Mouse (Mus musculus) thymus, adult 18-20 months (tissue): ENCODE data around the gene Edc4.
"Not testable (repeated sequence)": the region's sequence is repeated elsewhere in the genome, so short reads cannot be mapped to it uniquely, and the experiment has no call there.

Source experiments
- DNase-seq, 2 experiments: peaks; one replicate each; pipeline ENCODE4 v3.0.0; 2022; ENCODE audit warnings: mixed read lengths in 2 of 2

Edc4 gene

DNA sequence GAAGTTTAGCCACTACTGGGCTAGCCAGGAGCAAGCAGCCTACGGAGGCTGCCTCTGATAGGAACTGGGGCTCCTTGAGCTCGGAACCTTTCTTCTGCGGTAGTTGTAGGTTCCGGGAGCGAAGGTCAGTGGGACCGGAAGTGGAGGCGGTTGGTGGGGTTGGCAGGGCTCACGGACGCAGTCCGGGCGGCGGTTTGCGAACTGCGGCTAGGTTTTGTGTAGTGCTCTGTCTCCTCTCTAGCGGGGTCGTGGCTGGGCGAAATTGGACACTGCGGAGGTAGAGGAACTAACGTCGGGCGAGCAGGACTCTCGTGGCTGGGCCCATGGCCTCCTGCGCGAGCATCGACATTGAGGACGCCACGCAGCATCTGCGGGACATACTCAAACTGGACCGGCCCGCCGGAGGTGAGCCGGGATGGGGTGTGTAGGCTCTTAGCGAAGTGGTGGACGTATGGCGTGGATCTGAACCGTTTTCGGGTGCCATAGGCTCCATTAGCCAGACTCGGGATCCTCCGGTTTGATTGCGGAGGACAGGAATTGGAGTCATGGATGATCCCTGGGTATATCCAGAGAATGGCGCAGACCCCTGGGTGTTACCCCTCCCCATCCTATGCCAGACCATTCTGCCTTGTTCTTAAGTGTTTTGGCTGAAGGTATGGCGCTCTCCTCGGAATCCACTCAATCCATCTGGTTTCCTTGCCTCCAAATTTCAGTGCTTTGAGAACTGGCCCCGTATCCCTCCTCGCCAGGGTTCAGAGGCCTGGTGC is at the start of gene Edc4:
TSS of gene Edc4 (plus strand) at position 128 of the 767 bp plus-strand sequence.
- peak; percentile 55 to 70 for DNase-seq

DNA sequence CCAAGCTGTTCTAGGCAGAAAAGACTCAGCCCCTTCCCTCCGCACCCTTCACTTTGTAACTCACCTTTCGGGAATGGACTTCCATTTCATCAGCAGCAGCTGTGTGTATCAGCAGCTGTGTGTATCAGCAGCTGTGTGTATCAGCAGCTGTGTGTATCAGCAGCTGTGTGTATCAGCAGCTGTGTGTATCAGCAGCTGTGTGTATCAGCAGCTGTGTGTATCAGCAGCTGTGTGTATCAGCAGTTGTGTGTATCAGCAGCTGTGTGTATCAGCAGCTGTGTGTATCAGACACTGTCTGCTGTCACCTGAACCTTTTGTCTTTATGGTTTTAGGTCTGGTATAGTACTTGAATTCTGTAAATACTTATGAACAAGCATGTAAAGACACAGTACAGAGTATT is 46.9 kb upstream of the Edc4 start:
- not testable (repeated sequence) for DNase-seq

DNA sequence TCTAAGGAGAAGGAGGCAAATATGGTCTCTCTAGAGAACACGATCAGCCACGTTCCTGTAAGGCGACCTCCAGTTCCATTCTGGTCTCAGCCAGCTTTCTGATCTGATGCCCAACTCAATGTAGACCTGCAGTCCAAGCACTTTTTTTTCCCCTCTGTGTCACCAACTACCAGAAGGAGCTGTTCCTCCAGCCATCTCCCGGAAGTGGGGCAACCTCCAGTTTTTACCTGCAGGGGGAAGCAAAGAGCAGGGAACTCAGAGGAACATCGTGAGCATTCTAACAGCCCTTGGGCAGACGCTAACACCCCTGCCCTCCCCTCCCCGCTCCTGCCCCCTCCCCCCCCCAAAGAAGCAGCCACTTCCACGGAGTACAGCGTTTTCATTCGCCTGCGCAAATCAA is 45.4 kb upstream of the Edc4 start:
- DNase-seq = peak; percentile 69 to 76

DNA sequence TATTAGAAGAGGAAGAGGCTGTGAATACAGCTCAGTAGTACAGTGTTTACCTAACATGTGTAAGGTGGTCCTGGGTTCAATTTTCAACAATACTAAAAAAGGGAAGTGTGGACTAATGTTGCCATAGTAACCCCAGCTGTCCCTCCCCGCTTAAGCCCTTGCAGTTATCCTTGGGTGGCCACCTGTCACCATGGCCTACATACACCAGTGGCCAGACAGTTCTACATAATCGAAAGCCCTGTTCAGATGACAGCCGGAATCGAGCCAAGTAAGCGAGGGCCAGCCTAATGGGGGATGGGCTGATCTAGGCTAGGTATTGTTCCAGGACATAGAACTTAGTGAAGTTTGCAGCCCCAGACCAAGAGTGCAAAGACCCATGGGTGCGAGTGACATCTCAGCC is 43.7 kb upstream of the Edc4 start:
- DNase-seq = no peak

DNA sequence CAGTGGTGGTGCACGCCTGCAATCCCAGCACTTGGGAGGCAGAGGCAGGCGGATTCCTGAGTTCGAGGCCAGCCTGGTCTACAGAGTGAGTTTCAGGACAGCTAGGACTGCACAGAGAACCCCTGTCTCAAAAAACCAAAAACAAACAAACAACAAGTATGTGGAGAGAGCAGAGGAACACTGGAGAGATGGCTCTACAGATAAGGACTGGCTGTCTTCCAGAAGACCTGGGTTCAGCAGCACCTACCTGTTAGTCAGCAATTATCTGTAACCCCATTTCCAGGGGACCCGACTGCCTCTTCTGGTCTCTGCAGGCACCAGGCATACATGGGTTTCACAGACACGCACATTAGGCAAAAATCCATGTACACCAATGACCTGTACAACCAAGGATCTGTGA is 41.5 kb upstream of the Edc4 start:
- no peak for DNase-seq

DNA sequence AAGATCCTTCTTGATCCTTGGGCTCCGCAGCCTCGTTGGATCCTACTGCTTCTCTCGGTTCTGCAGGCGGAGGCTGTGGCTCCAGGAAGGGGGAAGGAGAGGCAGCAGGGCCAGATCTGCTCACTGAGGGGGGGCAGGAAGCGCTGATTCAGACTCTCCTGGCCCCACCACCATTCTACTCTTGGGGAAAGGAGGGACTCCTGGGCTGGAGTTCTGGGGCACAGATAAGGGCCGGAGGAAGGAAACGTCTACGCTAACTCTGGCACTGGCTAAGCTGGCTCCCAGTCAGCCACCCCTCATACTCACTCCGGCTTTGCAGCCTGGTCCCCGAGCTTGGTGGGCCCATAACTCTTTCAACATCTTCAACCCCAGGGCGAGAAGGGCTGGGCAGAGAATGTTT is 34.0 kb upstream of the Edc4 start:
- no peak for DNase-seq

DNA sequence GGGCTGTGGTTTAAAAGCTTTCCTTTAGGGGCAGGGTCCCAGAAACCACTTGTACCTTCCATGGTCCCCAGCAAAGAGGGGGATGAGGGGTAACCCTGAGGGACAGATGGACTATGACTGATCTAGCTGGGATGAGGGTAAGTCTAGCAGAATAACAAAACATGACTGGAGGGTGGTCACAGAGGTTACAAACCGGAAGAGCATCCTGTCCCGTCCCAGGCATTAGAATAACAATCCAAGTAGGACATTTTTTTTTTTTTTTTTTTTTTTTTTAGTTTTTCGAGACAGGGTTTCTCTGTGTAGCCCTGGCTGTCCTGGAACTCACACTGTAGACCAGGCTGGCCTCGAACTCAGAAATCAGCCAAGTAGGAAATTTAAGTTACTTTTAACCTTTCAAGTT is 30.7 kb upstream of the Edc4 start:
- DNase-seq = no peak

DNA sequence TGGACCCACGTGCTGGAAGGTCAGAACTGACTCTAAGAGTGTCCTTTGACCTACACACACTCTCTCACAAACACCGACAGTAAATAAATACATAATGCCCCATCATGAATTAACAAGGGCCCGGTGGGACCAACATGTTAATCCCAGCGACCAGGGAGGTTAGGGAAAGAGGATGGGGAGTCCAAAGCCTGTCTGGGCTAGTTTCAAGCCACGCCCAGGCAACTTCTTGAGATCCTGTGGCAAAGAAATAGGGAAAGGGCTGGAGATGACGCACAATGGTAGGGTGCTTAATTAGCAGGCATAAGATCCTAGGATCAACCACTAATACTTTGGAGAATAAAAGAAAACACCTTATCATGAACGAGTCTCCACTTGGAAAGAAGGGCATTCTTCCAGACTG is 30.1 kb upstream of the Edc4 start:
- no peak for DNase-seq

DNA sequence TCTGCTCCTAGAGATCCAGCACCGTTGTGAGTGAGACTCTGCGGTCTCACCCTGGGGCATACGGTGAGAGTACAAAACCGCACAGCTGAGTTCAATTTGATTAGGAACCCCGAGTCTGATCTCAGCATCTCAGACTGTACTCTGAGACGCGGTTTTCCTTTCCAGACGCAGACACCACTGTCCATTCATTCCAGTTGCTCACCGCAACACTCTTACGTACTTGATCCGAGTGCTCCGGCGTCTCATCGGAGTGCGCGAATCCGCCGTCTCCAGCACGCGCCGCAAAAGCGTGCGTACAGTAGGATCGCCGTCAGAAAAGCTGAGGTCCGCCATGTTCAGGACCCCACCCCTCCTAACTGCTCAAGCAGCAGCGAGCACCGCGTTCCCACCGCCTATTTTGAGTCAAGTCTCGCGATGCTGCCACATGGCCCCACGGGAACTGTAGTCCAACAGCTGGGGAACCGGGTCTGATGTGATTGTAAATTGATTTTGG is 29.0 kb upstream of the Edc4 start:
- DNase-seq = peak; percentile 85 to 91

DNA sequence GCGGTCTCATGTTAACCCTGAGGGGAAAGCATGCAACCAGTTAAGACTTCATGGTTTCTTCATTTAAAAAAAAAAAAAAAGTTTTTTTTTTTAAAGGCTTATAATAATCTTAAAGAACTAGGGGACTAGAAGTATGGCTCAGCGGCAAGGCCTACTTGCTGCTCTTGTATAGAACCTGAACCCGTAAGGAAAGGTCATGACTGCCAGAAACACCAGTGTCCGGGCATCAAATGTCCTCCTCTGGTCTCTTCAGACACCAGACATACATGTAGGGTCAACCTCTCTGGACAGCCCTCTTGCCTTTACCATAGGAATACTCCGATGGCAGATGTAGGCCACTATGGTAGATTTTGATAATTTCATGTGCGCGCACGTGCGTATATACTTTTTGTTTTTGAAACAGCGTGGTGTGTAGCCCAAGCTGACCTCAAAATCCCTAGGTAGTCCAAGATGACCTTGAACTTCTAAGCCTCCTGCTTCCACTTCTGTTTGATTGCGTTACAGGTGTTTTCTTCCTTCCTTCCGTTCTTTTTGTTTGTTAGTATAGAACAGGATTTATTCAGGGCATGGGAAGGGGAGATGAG is 28.4 kb upstream of the Edc4 start:
- peak in 1 of 2 experiments; percentile 17 for DNase-seq

DNA sequence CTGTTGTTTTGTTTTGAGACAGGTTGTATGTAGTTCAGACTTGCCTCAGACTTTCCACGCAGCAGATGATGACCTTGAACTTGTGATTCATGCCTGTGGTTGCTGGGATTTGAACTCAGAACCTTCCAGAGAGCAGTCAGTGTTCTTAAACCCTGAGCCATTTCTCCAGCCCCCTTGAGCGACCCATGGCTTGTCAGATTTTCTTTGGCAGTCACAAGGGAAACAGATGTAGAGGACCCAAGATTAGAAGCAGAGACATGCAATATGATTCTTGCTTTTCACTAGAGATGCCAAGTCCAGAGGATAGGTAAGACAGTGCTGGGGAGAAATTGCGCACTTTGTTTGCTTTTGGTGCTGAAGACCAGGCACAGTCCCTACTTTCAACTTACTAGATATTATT is 27.5 kb upstream of the Edc4 start, which contains the start of gene Cenpt:
TSS of gene Cenpt (minus strand) at position 101 of the 400 bp plus-strand sequence.
- DNase-seq = no peak

DNA sequence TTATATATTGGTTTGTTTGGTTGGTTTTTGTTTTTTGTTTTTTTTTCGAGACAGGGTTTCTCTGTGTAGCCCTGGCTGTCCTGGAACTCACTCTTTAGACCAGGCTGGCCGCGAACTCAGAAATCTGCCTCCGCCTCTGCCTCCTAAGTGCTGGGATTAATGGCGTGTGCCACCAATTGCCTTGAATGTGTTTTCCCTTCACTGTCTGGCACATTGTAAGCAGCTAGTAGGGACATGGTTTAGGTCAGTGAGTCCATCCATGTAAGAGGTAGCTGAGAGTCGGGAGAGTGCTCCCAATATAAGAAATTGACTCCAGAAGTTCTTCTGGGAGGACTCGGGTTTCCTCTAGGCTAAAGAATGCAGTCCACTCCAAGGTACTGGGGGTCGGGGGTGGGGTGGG is 26.4 kb upstream of the Edc4 start:
- DNase-seq = peak in 1 of 2 experiments; percentile 18

DNA sequence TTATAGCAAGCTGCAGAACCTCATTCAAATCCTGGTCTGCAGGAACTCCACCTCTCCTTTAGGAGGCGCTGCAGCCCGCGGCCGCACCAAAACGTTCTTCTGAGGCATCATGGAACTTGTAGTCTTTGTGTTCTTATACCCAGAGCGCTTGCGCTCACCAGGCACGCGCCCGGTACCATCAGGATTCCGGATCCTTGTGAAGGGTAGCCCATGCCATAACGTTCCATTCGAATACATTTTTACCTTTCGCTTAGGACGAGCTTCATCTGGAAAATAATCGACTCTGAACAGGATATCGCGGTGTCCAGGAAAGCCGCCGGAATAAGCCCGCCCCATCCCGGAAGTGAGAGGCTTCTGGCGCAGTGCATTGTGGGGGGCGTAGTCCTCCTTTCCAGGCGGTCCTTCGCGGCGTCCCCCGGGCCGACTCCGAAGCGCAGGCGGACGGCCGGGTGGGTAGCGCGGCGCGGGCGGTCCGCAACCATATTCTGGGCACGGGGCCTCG is 25.9 kb upstream of the Edc4 start, which contains the start of gene Thap11:
TSS of gene Thap11 (plus strand) at position 418 of the 502 bp plus-strand sequence.
- DNase-seq = peak; percentile 84 to 90

DNA sequence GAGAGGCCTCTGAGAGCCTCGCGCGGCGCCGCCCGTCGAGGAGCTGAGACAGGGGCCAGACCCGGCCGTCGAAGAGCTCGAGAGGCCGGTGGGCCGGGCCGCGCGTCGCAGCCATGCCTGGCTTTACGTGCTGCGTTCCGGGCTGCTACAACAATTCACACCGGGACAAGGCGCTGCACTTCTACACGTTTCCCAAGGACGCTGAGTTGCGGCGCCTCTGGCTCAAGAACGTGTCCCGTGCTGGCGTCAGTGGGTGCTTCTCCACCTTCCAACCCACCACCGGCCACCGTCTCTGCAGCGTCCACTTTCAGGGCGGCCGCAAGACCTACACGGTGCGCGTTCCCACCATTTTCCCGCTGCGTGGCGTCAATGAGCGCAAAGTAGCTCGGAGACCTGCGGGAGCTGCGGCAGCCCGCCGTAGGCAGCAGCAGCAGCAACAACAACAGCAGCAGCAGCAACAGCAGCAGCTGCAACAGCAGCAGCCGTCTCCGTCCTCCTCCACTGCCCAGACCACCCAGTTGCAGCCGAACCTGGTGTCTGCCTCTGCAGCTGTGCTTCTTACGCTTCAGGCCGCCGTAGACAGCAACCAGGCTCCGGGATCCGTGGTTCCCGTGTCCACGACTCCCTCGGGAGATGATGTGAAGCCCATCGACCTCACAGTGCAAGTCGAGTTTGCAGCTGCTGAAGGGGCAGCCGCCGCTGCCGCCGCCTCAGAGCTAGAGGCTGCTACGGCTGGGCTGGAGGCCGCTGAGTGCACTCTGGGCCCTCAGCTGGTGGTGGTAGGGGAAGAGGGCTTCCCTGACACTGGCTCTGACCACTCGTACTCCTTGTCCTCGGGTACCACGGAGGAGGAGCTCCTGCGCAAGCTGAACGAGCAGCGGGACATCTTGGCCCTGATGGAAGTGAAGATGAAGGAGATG is 25.2 kb upstream of the Edc4 start:
- DNase-seq = peak; percentile 38 to 49

DNA sequence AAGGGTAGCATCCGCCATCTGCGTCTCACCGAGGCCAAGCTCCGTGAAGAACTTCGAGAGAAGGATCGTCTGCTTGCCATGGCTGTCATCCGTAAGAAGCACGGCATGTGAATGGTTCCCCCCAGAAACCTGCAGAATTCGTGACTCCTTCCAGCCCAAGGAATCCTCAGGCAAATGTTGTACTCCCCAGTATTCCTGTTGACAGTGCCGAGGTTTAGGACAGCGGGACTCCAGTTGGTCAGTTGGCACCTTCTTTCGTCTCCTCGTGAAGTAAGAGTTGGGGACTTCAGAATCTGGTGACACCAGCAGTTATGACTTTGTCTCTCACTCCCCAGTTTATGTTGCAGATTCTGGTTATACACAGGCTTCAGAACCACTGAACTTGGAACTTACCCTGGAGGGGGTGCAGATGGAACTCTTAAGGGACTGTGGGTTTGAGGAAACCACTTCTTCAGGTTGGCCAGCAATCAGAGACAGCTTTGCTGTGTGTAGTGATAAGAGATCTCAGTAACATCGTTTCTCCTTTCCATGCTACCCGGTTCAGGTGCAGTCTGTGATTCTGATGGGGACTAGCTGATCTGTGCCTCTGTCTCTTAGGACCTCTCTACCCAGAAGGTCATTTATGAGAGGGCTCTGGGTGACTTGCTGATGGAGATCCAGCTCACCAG is 24.4 kb upstream of the Edc4 start:
- no peak for DNase-seq

DNA sequence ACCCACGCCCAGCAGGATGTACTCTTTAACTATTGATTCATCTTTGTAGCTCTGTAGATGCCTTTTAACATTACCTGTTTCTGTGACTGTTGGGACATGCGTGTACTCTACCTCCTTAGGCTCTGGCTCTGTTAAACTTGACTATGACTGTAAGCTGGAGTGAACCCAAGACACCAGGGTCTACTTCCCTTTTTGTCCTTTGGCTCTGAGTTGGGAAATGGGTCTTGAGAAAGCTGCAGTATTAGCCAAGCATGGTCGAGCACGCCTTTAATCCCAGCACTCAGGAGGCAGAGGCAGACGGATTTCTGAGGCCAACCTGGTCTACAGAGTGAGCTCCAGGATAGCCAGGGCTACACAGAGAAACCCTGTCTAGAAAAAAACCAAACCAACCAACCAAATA is 22.2 kb upstream of the Edc4 start:
- DNase-seq = no peak

DNA sequence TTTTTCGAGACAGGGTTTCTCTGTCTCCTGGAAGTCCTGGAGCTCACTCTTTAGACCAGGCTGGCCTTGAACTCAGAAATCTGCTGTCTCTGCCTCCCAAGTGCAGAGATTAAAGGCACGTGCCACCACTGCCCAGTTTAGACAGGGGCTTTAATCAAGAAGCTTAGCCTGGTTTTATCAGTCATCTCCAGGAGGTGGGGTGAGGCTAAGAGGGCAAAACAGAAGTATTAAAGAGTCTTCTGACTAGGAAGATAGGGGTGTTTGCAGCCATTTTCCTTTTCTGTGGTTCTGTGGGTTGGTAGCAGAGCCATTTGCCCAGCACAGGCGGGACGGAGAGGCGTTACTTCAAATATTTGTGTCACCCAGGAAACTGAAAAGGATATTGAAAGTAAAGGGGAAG is 21.4 kb upstream of the Edc4 start:
- DNase-seq = no peak

DNA sequence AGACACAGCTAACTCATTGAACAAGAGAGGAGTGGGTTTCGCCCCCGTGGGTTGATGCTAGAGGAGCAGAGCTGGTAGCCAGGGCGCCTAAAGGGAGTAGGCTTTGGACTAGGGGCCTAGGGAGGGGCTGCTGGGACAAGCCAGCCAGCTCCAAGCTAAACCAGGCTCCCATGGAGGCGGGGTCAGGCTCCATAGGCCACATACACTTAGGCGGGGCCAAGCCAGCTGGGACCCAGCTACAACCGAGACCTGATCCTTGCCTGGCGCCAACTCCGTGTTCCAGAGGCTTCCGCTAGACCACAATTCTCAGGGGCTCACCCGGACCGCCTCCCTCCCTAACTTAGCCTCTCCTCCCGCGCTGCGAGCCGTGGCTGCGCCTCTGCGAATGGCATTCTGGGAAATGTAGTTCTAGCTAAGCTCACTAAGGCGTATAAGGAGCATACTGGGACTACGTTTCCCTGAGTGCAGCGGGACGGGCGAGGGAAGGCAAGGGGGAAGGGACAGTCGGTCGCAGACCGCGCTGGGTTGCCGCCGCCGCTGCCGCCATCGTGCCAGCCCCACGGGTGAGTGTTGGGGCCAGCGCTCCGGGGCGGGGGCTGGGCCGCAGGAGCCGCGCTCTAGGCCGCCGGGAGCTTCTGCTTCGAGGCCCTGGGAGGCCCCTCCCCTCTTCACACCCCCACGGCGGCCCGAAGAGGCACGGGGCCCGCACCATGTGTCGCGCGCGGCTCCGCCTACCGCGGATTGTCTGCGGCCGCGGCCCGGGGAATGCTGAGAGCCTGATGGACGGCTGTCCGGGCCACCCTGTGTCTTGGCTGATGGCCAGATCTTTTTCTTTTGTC is 20.3 kb upstream of the Edc4 start, which contains the start of gene Nutf2:
TSS of gene Nutf2 (plus strand) at position 438 of the 839 bp plus-strand sequence.
- DNase-seq = peak; percentile 93 to 95

DNA sequence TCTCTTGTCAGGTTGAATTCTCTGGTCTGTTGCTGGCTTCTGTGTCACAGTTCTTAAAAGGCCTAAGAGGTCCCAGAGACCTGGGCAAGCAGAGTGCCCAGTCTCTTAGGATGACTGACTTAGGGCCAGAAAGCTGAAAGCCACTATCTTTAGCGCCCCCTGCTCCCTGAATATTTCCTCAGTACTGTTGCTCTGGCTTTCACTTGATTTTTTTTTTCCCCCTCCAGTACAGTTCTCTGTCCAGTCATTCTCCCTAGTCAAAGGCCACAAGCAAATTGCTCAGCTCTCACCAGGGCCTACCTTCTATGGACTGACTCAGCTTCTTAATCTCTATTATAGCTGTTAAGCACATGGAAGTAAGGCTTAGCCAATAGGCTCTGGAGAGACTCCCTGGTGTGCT is 18.7 kb upstream of the Edc4 start:
- no peak for DNase-seq

DNA sequence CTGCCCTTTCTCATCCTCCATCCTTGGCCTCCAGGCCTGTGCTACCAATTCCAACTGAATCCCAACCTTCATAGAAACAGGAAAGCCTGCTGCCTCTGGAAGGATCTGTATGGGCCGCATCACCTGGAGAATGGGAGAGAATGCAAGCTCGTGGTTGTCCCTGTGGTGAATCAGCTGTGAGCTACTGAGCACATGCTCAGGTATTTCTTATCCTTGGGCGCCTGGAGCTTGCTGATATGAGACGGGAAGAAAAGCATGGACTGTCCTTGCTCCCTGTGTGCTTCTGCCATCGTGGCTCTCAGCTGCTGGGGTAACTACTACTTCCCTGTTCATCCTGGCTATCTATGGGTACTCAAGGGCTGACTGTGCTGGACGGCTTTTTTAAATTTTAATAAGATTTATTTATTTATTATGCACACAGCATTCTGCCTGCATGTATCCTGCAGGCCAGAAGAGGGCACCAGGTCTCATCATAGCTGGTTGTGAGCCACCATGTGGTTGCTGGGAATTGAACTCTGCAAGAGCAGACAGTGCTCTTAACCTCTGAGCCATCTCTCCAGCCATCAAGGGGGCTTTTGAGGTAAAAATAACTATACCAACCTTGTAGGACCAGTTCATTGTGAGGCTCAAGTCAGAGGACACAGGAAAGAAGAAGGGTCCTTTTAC is 14.2 kb upstream of the Edc4 start:
- DNase-seq = no peak

DNA sequence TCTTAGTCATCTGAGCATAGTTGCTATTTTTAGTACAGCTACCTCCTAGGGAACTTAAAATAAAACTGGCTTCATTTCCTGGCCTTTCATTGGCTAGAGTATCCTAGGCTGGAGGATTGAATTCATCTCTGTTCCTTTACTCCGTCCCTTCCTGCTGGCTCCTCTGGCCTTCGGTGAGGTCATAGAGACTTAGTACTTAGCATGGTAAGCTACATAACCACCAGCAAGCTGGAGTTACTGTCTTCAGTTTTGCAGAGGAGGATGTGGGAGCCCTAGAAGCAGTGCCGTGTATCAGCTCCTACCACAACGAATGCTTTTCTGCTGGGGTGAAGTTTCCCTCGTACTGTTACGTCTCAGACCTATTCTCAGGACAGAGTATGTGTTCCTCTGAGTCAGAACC is 6.4 kb upstream of the Edc4 start:
- DNase-seq = no peak
